Mouse (Mus musculus) small intestine, adult 2 months (tissue): Measurements from ENCODE around the gene Etv1.

Source experiments
- CTCF ChIP-seq: fragments of 200-500 bp; IDR thresholded peaks from 2 replicates; pipeline ENCODE4 v1.5.1; 2012; ENCODE audit warnings: low read depth, mild to moderate bottlenecking, control low read depth, inconsistent platforms, low read length, moderate library complexity, mixed read lengths; ENCODE audit not compliant: insufficient replicate concordance, insufficient read length; ENCODE audit errors: extremely low read depth
- POLR2A ChIP-seq: fragments of 200-500 bp; IDR thresholded peaks from 2 replicates; pipeline ENCODE4 v1.6.1; 2012; ENCODE audit warnings: low read depth, mild to moderate bottlenecking, control low read depth, inconsistent platforms, low read length, moderate library complexity

- TF ChIP-seq POLR2A (no peak), CTCF (no peak)
Measured at GRCm38 (mm10) chr12:38784221-38784620, 5.0 kb downstream of the Etv1 start.
